Mouse (Mus musculus) E14TG2a.4 (cell line): ENCODE results near the gene Zswim1.
"Not testable (repeated sequence)": the region's sequence is repeated elsewhere in the genome, so short reads cannot be mapped to it uniquely, and the experiment has no call there.

Experiments
- H3K27me3 ChIP-seq: 2 replicates; pipeline ENCODE4 v1.6.1; 2014; ENCODE audit warnings: low read length, control low read depth; ENCODE audit not compliant: insufficient read depth
- H3K36me3 ChIP-seq: 2 replicates; pipeline ENCODE4 v1.6.1; 2014; ENCODE audit warnings: low read length, control low read depth; ENCODE audit not compliant: insufficient read depth
- H3K4me1 ChIP-seq: replicated peaks from 2 replicates; pipeline ENCODE4 v1.6.1; 2014; ENCODE audit warnings: low read depth, low read length, control low read depth
- H3K4me3 ChIP-seq: replicated peaks from 2 replicates; pipeline ENCODE4 v1.5.1; 2014; ENCODE audit warnings: mild to moderate bottlenecking, low read length
- H3K9me3 ChIP-seq: 2 replicates; pipeline ENCODE4 v1.6.1; 2014; ENCODE audit warnings: low read length, control low read depth
- CTCF ChIP-seq: conservative IDR thresholded peaks from 2 replicates; pipeline ENCODE4 v1.5.1; 2014; ENCODE audit warnings: low read length
- NANOG ChIP-seq: IDR thresholded peaks from 2 replicates; pipeline ENCODE4 v1.6.1; 2014; ENCODE audit warnings: borderline replicate concordance, low read length, mixed read lengths
- POU5F1 ChIP-seq: IDR thresholded peaks from 2 replicates; pipeline ENCODE4 v1.6.1; 2014; ENCODE audit warnings: low read length, borderline replicate concordance

The Zswim1 gene

GRCm38 (mm10) chr2:164850061-164850460, 27.6 kb downstream of the Zswim1 start:
- Histone ChIP-seq H3K4me3 (no peak overlapping the region), H3K4me1 (peaks cover 64% of the 10 kb centered on the region), H3K36me3 (peaks cover 96% of the 10 kb centered on the region), H3K27me3 (no peaks in the 10 kb centered on the region), H3K9me3 (no peaks in the 10 kb centered on the region)
- no peak for TF ChIP-seq NANOG
- TF ChIP-seq CTCF: no peak
- TF ChIP-seq POU5F1: no peak

DNA sequence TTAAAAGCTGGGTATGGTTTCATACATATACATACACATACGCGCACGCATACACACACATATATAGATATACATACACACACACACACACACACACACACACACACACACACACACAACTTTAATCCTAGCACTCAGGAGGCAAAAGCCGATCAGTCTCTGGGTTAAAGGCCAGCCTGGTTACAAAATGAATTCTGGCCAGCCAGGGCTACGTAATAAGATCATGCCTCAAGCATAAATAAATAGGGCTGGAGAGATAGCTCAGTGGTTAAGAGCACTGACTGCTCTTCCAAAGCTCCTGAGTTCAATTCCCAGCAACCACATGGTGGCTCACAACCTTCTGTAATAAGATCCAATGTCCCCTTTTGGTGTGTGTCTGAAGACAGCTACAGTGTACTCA, 33.1 kb downstream of the Zswim1 start:
- H3K4me1 ChIP-seq: peaks cover 83% of the 10 kb centered on the region
- H3K4me3 ChIP-seq: peak overlapping the region; percentile 91

GRCm38 (mm10) chr2:164856309-164857100, 34.0 kb downstream of the Zswim1 start:
- Histone ChIP-seq H3K4me1 (peaks cover 84% of the 10 kb centered on the region), H3K36me3 (peaks cover 41% of the 10 kb centered on the region), H3K4me3 (peak overlapping the region; percentile 91), H3K27me3 (no peaks in the 10 kb centered on the region), H3K9me3 (no peaks in the 10 kb centered on the region)
- TF ChIP-seq POU5F1: no peak
- TF ChIP-seq CTCF: no peak
- TF ChIP-seq NANOG: no peak

More for the DNA sequence above, 33.1 kb downstream of the Zswim1 start:
- H3K36me3 ChIP-seq: peaks cover 50% of the 10 kb centered on the region
- H3K9me3 ChIP-seq, H3K27me3 ChIP-seq: not testable (repeated sequence)

- H3K9me3 ChIP-seq: no peaks in the 10 kb centered on the region
- no peak for TF ChIP-seq POU5F1
- no peak for TF ChIP-seq CTCF
Observed at GRCm38 (mm10) chr2:164857101-164857821, 34.8 kb downstream of the Zswim1 start, which contains the start of gene Pltp. Pltp (minus strand) TSS chr2:164857711.

DNA sequence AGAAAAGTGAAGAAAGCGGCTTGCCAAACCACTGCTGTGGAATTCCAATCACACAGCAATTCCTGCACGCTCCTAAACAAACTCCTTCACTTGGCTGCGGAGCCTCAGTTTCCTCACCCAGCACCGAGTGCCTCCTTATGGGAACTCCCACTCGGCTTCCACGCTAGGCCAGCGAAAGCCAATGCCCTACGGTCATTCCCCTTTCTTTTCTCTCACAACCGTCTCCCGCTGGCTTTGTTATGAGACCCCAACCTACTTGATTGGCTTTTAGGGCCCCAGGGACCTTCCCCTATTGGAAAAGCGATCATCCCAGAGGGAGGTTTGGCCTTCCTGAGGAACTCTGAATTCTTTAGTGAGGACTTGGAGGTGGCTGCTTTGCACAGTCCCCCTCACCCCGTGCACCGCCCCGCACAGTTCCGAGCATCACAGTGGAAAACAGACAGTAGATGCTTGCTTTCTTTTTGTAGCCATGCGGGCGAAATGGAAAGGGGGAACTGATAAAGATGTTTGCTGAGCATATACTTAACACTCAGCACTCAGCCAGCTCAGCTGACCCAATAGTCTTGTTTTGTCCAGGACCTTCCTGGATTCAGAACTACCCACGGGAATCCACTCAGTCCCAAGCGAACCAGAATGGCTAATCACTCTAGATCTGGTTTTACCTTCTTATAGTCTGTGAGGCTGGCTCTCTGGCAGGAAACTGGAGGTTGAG, 35.5 kb downstream of the Zswim1 start:
- peak overlapping the region; percentile 91 for H3K4me3 ChIP-seq
- peaks cover 26% of the 10 kb centered on the region for H3K36me3 ChIP-seq
- no peaks in the 10 kb centered on the region for H3K9me3 ChIP-seq
- H3K27me3 ChIP-seq: no peaks in the 10 kb centered on the region
- H3K4me1 ChIP-seq: peaks cover 84% of the 10 kb centered on the region
- TF ChIP-seq NANOG (peak; percentile 41; the same call in 1 of the 2 replicates), POU5F1 (no peak)

More at GRCm38 (mm10) chr2:164857101-164857821, 34.8 kb downstream of the Zswim1 start, which contains the start of gene Pltp:
- Histone ChIP-seq H3K4me3 (peak within 1 kb of the TSS; percentile 91), H3K36me3 (peaks cover 33% of the 10 kb centered on the region), H3K27me3 (no peaks in the 10 kb centered on the region), H3K4me1 (peaks cover 84% of the 10 kb centered on the region)

GRCm38 (mm10) chr2:164859155-164859554, 36.7 kb downstream of the Zswim1 start:
- TF ChIP-seq POU5F1: no peak
- no peak for TF ChIP-seq NANOG
- no peak for TF ChIP-seq CTCF
- H3K27me3 ChIP-seq: no peaks in the 10 kb centered on the region
- H3K4me3 ChIP-seq: peak overlapping the region; percentile 60
- peaks cover 4% of the 10 kb centered on the region for H3K9me3 ChIP-seq
- peaks cover 14% of the 10 kb centered on the region for H3K36me3 ChIP-seq
- H3K4me1 ChIP-seq: peaks cover 79% of the 10 kb centered on the region

DNA sequence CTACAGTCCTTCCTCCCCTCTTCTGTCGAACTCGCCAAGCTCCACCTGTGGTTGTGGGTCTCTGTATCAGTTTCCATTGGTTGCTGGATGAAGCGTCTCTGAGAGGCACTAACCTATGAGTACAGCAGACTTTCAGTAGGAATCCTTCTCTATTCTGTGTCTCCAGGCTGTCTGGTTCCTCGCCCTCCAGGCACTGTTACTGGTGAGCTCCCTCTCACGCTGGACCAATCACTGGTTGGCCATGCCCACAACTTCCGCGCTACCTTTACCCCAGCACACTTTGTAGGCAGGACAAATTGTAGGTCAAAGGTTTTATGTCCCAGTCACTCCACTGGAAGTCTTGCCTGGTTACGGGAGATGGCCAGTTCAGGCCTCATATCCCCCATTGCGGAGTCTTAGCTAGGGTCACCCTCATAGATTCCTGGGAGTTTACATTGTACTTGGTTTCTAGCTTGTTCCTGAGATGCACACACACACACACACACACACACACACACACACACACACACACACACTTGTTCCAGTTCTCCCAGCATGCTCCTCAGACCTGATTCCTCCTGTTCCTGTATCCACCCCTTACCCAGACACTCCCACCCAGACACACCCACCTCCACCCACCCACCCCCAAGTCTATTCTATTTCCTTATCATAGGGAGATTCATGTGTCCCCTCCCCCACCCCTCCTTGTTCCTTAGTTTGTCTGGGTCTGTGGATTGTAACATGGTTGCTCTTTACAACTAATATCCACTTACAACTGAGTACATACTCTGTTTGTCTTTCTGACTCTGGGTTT, 37.4 kb downstream of the Zswim1 start:
- TF ChIP-seq CTCF: no peak
- no peak for TF ChIP-seq POU5F1
- TF ChIP-seq NANOG: no peak
- peaks cover 7% of the 10 kb centered on the region for H3K36me3 ChIP-seq
- peaks cover 4% of the 10 kb centered on the region for H3K9me3 ChIP-seq
- H3K4me1 ChIP-seq: peaks cover 79% of the 10 kb centered on the region
- H3K4me3 ChIP-seq: peak overlapping the region; percentile 60
- no peaks in the 10 kb centered on the region for H3K27me3 ChIP-seq

DNA sequence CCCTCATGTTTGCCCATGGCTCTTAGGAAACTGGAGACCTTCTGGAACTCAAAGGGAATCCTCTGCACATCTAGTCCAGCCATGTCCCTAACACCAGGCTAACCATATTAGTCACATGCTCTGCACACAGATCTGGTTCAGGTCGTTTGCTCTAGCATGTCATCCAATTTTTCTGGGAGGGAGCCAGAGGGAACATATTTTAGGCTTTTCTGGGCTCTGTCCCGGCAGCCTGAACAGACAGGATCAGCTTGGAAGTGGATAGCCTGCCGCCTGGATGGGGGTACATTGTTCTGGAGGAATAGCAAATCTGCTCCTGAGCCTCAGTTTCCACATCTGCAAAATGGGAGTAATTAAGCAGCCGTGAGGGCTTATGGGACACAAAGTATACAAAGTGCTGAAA, 38.6 kb downstream of the Zswim1 start:
- Histone ChIP-seq H3K27me3 (no peaks in the 10 kb centered on the region), H3K4me1 (peaks cover 77% of the 10 kb centered on the region), H3K4me3 (0 out of 2 replicates have a peak overlapping the region, but pooled peaks have one; percentile 52), H3K36me3 (no peaks in the 10 kb centered on the region), H3K9me3 (peaks cover 4% of the 10 kb centered on the region)
- TF ChIP-seq NANOG (no peak), POU5F1 (no peak)
